Mouse (Mus musculus): ENCODE measurements around the gene Uqcrfs1.

DNA sequence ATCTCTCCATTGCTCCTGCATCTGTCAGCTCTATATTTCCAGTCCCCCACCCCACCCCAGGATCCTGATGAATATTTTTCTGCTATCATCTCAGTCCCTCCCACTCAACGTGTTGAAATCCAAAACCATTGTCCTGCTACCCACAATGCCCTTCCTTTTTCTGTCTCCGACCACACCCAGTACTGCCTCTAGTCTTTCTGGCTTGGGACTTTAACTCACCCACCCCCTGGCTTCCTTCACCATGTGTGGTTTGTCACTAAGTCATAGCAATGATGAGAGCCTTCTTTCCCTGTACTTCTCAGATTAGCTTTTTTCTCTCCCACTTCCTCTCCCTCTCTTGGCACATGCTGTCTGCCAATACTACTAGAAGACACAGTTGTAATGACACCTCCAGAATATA is 31.7 kb upstream of the Uqcrfs1 start:
- no peak for TF ChIP-seq POLR2A (IDR thresholded peaks at IDR 0.05; ENCODE audit: borderline replicate concordance, extremely low read depth, low read depth, low read length)
- no peak for TF ChIP-seq CTCF (IDR thresholded peaks at IDR 0.05; ENCODE audit: insufficient read depth, low read length)
